Mouse (Mus musculus) MEL (cell line): ENCODE measurements at regions not wholly inside any gene's neighbourhood (a gene's known extent, or its start where the extent isn't known, plus 50 kb on each side); places are given as distances from the start of the nearest gene placed in this dataset.
"Not testable (repeated sequence)": the region's sequence is repeated elsewhere in the genome, so short reads cannot be mapped to it uniquely, and the experiment has no call there.

Experiments used
- DNase-seq: peaks from one replicate; pipeline ENCODE4 v3.0.0; 2011; ENCODE audit warnings: low read depth, low spot score
- H3K27ac ChIP-seq: 2 replicates; pipeline ENCODE4 v1.5.1; 2012; ENCODE audit warnings: low read depth, mild to moderate bottlenecking, control low read depth, low read length, moderate library complexity; ENCODE audit not compliant: control insufficient read depth
- H3K27me3 ChIP-seq, 2 experiments: fragments of 150-350 bp in 1 of 2; sonication (generic) in 1 of 2; 2 replicates each; pipeline ENCODE4 v1.6.1; 2012; ENCODE audit warnings: low read length in 2 of 2, mild to moderate bottlenecking in 2 of 2, improper control_type of control experiment in 1 of 2, moderate library complexity in 1 of 2; ENCODE audit not compliant: insufficient read depth in 2 of 2, control insufficient read depth in 1 of 2
- H3K36me3 ChIP-seq, 2 experiments: 2 replicates each; pipeline ENCODE4 v1.6.1; 2012 to 2014; ENCODE audit warnings: low read length in 2 of 2, improper control_type of control experiment in 1 of 2, inconsistent platforms in 1 of 2, mild to moderate bottlenecking in 1 of 2; ENCODE audit not compliant: insufficient read depth in 2 of 2, control insufficient read depth in 1 of 2
- H3K4me1 ChIP-seq, 2 experiments: fragments of 150-350 bp in 1 of 2; sonication (generic) in 1 of 2; 2 replicates each; pipeline ENCODE4 v1.6.1; 2012; ENCODE audit warnings: low read length in 2 of 2, improper control_type of control experiment in 1 of 2, mild to moderate bottlenecking in 1 of 2; ENCODE audit not compliant: insufficient read depth in 2 of 2, control insufficient read depth in 1 of 2
- H3K4me3 ChIP-seq, 2 experiments: fragments of 150-350 bp in 1 of 2; sonication (generic) in 1 of 2; 2 replicates each; pipeline ENCODE4 v1.5.1; 2012; ENCODE audit warnings: low read depth in 2 of 2, low read length in 2 of 2, mild to moderate bottlenecking in 2 of 2, moderate library complexity in 2 of 2, control low read depth in 1 of 2, improper control_type of control experiment in 1 of 2; ENCODE audit not compliant: control insufficient read depth in 1 of 2, insufficient read depth in 1 of 2
- H3K79me2 ChIP-seq: 2 replicates; pipeline ENCODE4 v1.6.1; 2012; ENCODE audit warnings: mild to moderate bottlenecking, low read length, moderate library complexity; ENCODE audit not compliant: control insufficient read depth, poor library complexity, insufficient read depth
- H3K9ac ChIP-seq: 2 replicates; pipeline ENCODE4 v1.6.1; 2012; ENCODE audit warnings: low read depth, mild to moderate bottlenecking, control low read depth, low read length, moderate library complexity; ENCODE audit not compliant: control insufficient read depth, poor library complexity, severe bottlenecking
- H3K9me3 ChIP-seq: fragments of 150-350 bp; sonication (generic); replicated peaks from 2 replicates; pipeline ENCODE4 v1.6.1; 2012; ENCODE audit warnings: mild to moderate bottlenecking, low read length, improper control_type of control experiment, moderate library complexity; ENCODE audit not compliant: insufficient read depth
- CTCF ChIP-seq, 3 experiments: IDR thresholded peaks in 2 of 3; conservative IDR thresholded peaks in 1 of 3; 2 replicates each; pipeline ENCODE4 v1.5.1; 2011 to 2012; ENCODE audit warnings: low read length in 3 of 3, low read depth in 2 of 3, mild to moderate bottlenecking in 2 of 3, improper control_type of control experiment in 1 of 3, inconsistent platforms in 1 of 3, mixed read lengths in 1 of 3, moderate library complexity in 1 of 3; ENCODE audit not compliant: control insufficient read depth in 1 of 3, insufficient read depth in 1 of 3, poor library complexity in 1 of 3, severe bottlenecking in 1 of 3
- E2F4 ChIP-seq: IDR thresholded peaks from 2 replicates; pipeline ENCODE4 v1.6.1; 2011; ENCODE audit warnings: low read depth, low read length, improper control_type of control experiment, borderline replicate concordance
- GABPA ChIP-seq: IDR thresholded peaks from 2 replicates; pipeline ENCODE4 v1.6.1; 2012; ENCODE audit warnings: low read depth, mild to moderate bottlenecking, inconsistent platforms, low read length, improper control_type of control experiment, moderate library complexity
- GATA1 ChIP-seq: IDR thresholded peaks from 2 replicates; pipeline ENCODE4 v1.6.1; 2011; ENCODE audit warnings: low read depth, low read length, improper control_type of control experiment
- JUND ChIP-seq: IDR thresholded peaks from 2 replicates; pipeline ENCODE4 v1.6.1; 2011; ENCODE audit warnings: low read depth, mild to moderate bottlenecking, improper control_type of control experiment, low read length
- MEF2A ChIP-seq: IDR thresholded peaks from 2 replicates; pipeline ENCODE4 v1.6.1; 2014; ENCODE audit warnings: low read depth, mild to moderate bottlenecking, inconsistent platforms, low read length, improper control_type of control experiment; ENCODE audit not compliant: poor library complexity, insufficient replicate concordance, severe bottlenecking; ENCODE audit errors: extremely low read depth
- POLR2A ChIP-seq, 2 experiments: IDR thresholded peaks; 2 replicates each; pipeline ENCODE4 v1.6.1; 2011 to 2012; ENCODE audit warnings: low read length in 2 of 2, mild to moderate bottlenecking in 2 of 2, control low read depth in 1 of 2, improper control_type of control experiment in 1 of 2, low read depth in 1 of 2, moderate library complexity in 1 of 2; ENCODE audit not compliant: control insufficient read depth in 1 of 2, insufficient read depth in 1 of 2, poor library complexity in 1 of 2
- POLR2AphosphoS2 ChIP-seq: IDR thresholded peaks from 2 replicates; pipeline ENCODE4 v1.6.1; 2011; ENCODE audit warnings: low read length, improper control_type of control experiment
- POLR2AphosphoS5 ChIP-seq: IDR thresholded peaks from 2 replicates; pipeline ENCODE4 v1.6.1; 2012; ENCODE audit warnings: low read depth, borderline replicate concordance, mild to moderate bottlenecking, inconsistent platforms, low read length, moderate library complexity, mixed read lengths
- RAD21 ChIP-seq: IDR thresholded peaks from 2 replicates; pipeline ENCODE4 v1.6.1; 2011; ENCODE audit warnings: mild to moderate bottlenecking, low read depth, low read length, improper control_type of control experiment
- SIN3A ChIP-seq: IDR thresholded peaks from 2 replicates; pipeline ENCODE4 v1.6.1; 2012; ENCODE audit warnings: low read length, improper control_type of control experiment, inconsistent platforms
- SMC3 ChIP-seq: IDR thresholded peaks from 2 replicates; pipeline ENCODE4 v1.6.1; 2011; ENCODE audit warnings: low read depth, low read length, improper control_type of control experiment
- TAL1 ChIP-seq: IDR thresholded peaks from 2 replicates; pipeline ENCODE4 v1.6.1; 2012; ENCODE audit warnings: mild to moderate bottlenecking, inconsistent platforms, low read length, moderate library complexity, mixed read lengths
- TCF12 ChIP-seq: IDR thresholded peaks from 2 replicates; pipeline ENCODE4 v1.6.1; 2014; ENCODE audit warnings: low read depth, mild to moderate bottlenecking, inconsistent platforms, low read length, improper control_type of control experiment, moderate library complexity
- ZC3H11A ChIP-seq: IDR thresholded peaks from 2 replicates; pipeline ENCODE4 v1.6.1; 2012; ENCODE audit warnings: low read depth, mild to moderate bottlenecking, inconsistent platforms, low read length, improper control_type of control experiment
- ZKSCAN1 ChIP-seq: IDR thresholded peaks from 2 replicates; pipeline ENCODE4 v1.6.1; 2012; ENCODE audit warnings: low read depth, mild to moderate bottlenecking, inconsistent platforms, low read length, improper control_type of control experiment, moderate library complexity
- ZMIZ1 ChIP-seq: IDR thresholded peaks from 2 replicates; pipeline ENCODE4 v1.6.1; 2012; ENCODE audit warnings: low read depth, mild to moderate bottlenecking, inconsistent platforms, low read length, improper control_type of control experiment, moderate library complexity
- ZNF384 ChIP-seq: IDR thresholded peaks from 2 replicates; pipeline ENCODE4 v1.6.1; 2012; ENCODE audit warnings: low read depth, mild to moderate bottlenecking, inconsistent platforms, low read length, improper control_type of control experiment

DNA sequence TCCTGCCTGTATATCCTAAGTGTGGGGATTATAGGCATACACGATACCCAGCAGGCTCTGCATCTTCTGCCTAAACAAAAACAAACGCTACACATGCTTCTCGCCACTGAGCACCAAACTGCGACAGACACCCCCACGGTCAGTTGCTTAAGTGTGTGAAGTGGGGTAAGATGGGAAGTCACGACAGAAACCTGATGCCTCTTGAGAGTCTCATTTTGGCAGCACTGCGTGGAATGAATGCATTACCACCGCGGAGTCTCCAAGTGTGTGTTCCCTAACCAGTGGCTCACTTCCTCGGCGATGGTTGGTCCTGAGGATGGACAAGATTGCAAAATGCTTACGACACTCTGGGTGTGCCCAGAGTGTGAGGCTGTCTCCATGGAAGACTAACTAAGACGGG is 133.8 kb upstream of the Sfswap start:
- Histone ChIP-seq H3K4me3 (no peak overlapping the region), H3K4me1 (no peaks in the 10 kb centered on the region), H3K36me3 (no peaks in the 10 kb centered on the region), H3K27me3 (no peaks in the 10 kb centered on the region), H3K27ac (no peak overlapping the region), H3K9me3 (no peaks in the 10 kb centered on the region), H3K9ac (no peak overlapping the region), H3K79me2 (no peaks in the 10 kb centered on the region)
- DNase-seq, result no peak
- no peak for TF ChIP-seq SMC3
- TF ChIP-seq GABPA, result no peak
- no peak for TF ChIP-seq RAD21
- TF ChIP-seq ZC3H11A, result no peak
- no peak for TF ChIP-seq MEF2A
- no peak for TF ChIP-seq JUND

GRCm38 (mm10) chr5:129380861-129381260 is 120.2 kb upstream of the Sfswap start:
- H3K27me3 ChIP-seq, result no peaks in the 10 kb centered on the region
- H3K9me3 ChIP-seq, result no peaks in the 10 kb centered on the region
- no peak for DNase-seq
- no peak overlapping the region for H3K4me3 ChIP-seq
- no peak overlapping the region for H3K9ac ChIP-seq
- no peaks in the 10 kb centered on the region for H3K79me2 ChIP-seq
- H3K36me3 ChIP-seq, result no peaks in the 10 kb centered on the region
- H3K27ac ChIP-seq, result no peak overlapping the region
- no peaks in the 10 kb centered on the region for H3K4me1 ChIP-seq
- no peak for TF ChIP-seq GATA1
- no peak for TF ChIP-seq SIN3A
- no peak for TF ChIP-seq CTCF (IDR thresholded peaks at IDR 0.05 in 2 of 3, conservative IDR thresholded peaks at IDR 0.05 in 1 of 3; ENCODE audit: control insufficient read depth in 1 of 3, insufficient read depth in 1 of 3, low read depth in 2 of 3, low read length in 3 of 3, poor library complexity in 1 of 3, severe bottlenecking in 1 of 3)
- TF ChIP-seq ZNF384, result no peak
- TF ChIP-seq TCF12, result no peak
- no peak for TF ChIP-seq POLR2AphosphoS2
- no peak for TF ChIP-seq ZKSCAN1
- TF ChIP-seq E2F4, result no peak
- no peak for TF ChIP-seq POLR2AphosphoS5
- no peak for TF ChIP-seq TAL1
- TF ChIP-seq ZMIZ1, result no peak
- TF ChIP-seq MEF2A, result no peak
- TF ChIP-seq, all 39 proteins: peak for 0

- DNase-seq, result no peak
- Histone ChIP-seq H3K4me1 (no peaks in the 10 kb centered on the region), H3K36me3 (no peaks in the 10 kb centered on the region), H3K9me3 (no peaks in the 10 kb centered on the region), H3K4me3 (no peak overlapping the region), H3K9ac (no peak overlapping the region), H3K79me2 (no peaks in the 10 kb centered on the region), H3K27me3 (no peaks in the 10 kb centered on the region), H3K27ac (no peak overlapping the region)
- TF ChIP-seq GABPA (no peak), POLR2A (IDR thresholded peaks at IDR 0.05; ENCODE audit: control insufficient read depth in 1 of 2, insufficient read depth in 1 of 2, low read depth in 1 of 2, low read length in 2 of 2, poor library complexity in 1 of 2) (no peak), CTCF (IDR thresholded peaks at IDR 0.05 in 2 of 3, conservative IDR thresholded peaks at IDR 0.05 in 1 of 3; ENCODE audit: control insufficient read depth in 1 of 3, insufficient read depth in 1 of 3, low read depth in 2 of 3, low read length in 3 of 3, poor library complexity in 1 of 3, severe bottlenecking in 1 of 3) (no peak)
Observed at GRCm38 (mm10) chr5:129384976-129385375, 116.0 kb upstream of the Sfswap start.

DNA sequence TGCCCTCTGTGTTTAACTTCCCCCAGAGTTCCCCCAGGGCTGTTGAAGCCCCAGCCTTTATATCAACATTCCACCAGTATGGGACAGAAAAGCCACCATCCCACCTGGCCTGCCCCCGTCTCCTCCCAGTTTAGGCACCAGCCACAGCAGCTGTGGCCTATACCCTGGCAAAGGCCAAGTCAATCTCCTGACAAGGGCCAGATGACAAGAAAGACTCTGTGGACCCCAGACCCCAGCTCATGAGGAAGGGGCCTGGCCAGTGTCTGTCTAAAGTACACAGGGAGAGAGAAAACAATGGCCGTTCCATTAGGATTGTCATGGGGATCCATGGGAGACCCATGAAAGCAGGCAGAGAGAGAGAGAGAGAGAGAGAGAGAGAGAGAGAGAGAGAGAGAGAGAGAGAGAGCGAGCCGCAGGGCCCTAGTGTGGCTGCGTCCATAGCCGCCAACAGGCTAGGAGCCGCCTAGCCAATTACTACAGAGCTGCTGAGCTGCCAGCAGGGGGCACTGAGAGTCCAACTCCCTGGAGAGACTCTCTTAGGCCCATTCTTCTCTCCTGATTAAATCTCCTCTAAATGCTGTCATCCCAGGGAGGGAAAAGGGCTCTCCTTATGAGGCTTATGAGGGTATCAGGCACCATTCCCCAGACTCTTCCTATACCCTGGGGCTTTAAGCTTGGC is 114.9 kb upstream of the Sfswap start:
- H3K9me3 ChIP-seq, H3K4me3 ChIP-seq, H3K36me3 ChIP-seq, H3K27ac ChIP-seq, H3K4me1 ChIP-seq, H3K79me2 ChIP-seq, H3K27me3 ChIP-seq, H3K9ac ChIP-seq, DNase-seq: not testable (repeated sequence)
